Mouse (Mus musculus): ENCODE results near the gene Enox1.

Gene Enox1

DNA sequence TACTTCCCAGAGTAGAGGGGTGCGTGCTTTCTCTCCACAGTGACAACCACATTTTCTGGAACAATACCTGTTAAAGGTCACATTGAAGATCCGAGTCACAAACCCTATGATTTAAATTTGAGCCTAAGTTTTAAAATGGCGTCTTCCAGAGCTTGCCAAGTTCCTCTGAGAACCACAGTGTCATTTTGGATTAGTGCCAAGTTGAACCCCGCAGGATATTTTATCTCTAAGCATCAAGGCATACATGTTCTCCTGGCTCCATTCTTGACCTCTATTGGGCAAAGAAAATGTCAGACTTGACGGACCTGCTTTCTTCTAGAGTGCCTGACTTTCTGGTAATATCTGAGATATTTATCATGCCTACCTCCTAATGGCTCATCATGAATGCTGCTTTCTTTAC is 282.9 kb downstream of the Enox1 start:
- in situ Hi-C loops (cut with MboI; ENCODE audit: low sequenced_read_pairs): no loop called here

GRCm38 (mm10) chr14:77440805-77441204 is 284.2 kb downstream of the Enox1 start:
- in situ Hi-C loops (cut with MboI; ENCODE audit: low sequenced_read_pairs): no loop called here

DNA sequence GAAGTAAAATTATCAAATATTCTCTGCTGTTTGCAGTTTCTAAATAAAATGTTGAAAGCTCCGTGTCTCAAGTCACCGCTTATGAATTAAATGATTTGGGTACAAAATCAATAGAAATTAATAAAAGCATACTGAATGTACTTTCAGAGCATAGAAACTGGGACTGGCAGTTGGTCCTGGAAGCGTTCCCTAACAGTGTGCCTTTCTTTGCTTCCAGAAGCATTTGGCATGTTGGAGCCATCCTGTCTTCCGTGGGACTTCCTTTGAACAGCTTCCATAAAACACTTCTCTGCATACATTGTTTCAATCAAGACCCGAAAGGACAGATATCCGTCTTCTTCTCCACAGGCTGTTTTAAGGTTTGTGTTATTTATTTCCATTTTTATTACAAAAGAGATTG is 285.0 kb downstream of the Enox1 start:
- in situ Hi-C loops (cut with MboI; ENCODE audit: low sequenced_read_pairs): no loop called here

DNA sequence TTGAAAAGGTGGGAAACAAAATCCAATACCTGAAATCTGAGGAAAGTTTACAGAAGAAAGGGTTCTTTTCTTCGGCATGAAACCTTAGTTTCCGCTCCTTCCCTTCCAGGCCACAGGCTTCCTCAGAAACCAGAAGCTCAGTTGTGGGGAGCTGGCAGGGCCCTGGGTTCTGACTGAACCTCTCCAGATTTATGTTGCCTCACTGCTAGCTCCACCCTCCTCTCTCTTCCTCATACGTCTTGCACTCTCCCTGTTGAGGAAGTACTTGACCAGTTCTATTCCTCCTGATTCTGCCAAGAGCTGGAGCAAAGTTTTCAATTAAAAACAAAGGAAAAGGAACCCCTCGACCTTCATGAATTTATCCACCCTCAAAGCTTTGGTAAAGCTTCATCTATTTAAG is 291.4 kb downstream of the Enox1 start:
- in situ Hi-C loops (cut with MboI; ENCODE audit: low sequenced_read_pairs): no loop called here

GRCm38 (mm10) chr14:77451916-77452315 is 295.4 kb downstream of the Enox1 start:
- in situ Hi-C loops (cut with MboI; ENCODE audit: low sequenced_read_pairs): no loop called here

- in situ Hi-C loops (cut with MboI; ENCODE audit: low sequenced_read_pairs): no loop called here
These were observed 299.5 kb downstream of the Enox1 start for GRCm38 (mm10) chr14:77456066-77456465.

DNA sequence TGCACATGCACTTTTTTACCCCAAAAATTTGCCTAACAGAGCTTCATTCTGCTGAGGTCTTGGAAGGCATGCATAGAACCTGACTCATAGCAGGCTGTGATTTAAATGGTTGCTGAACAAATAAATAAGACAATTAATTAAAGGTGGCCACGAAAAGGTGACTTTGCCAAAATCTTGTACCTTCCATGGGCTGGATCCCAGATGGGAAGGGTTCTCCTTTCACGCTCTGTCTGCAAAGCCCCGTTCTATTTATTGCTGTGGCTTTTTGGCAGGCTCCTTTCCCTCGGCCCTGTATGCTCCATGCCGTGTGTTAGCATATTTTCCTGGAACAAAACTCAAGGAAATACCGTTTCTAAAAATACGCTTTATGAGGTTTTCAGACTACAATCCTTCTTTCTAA is 300.3 kb downstream of the Enox1 start:
- in situ Hi-C loops (cut with MboI; ENCODE audit: low sequenced_read_pairs): no loop called here

- in situ Hi-C loops (cut with MboI; ENCODE audit: low sequenced_read_pairs): no loop called here
These were observed 301.7 kb downstream of the Enox1 start for GRCm38 (mm10) chr14:77458217-77458616.

DNA sequence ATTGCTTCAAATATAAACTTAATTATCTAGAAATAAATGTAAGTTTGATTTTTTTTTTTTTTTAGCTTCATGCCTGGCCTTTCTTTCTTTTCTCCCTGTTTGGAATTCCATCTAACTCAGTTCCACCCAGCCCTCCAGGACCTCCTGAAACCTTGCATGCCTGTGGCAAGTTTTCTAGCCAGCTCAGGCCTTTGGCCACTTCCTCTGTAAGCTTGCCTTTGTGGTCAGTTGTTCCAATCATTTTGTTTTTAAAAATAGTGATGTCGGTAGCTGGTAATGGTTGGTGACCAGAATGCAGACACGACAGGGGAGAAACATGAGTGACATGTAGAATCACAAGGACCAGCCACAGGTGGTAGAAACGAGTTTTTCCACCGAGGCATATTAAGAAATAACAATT is 307.4 kb downstream of the Enox1 start:
- in situ Hi-C loops (cut with MboI; ENCODE audit: low sequenced_read_pairs): no loop called here

DNA sequence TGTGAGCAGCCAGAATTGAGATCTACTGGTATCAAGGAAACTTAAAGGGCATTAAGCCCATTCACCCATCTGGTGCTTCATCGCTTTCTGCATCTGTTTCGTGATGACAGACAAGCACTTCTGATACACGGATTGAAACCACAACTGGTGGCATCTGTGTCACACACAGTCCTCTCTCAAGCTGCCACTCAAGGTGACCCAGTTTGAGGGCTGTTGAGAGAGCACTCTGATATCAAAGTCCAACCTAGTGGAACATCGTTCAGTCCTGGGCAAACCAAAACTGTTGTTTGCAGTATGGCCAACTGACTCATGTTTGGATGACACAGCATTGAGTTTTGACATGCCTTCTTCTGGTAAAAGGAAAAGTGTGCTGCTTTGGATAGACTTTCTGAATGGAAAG is 308.2 kb downstream of the Enox1 start:
- in situ Hi-C loops (cut with MboI; ENCODE audit: low sequenced_read_pairs): no loop called here

DNA sequence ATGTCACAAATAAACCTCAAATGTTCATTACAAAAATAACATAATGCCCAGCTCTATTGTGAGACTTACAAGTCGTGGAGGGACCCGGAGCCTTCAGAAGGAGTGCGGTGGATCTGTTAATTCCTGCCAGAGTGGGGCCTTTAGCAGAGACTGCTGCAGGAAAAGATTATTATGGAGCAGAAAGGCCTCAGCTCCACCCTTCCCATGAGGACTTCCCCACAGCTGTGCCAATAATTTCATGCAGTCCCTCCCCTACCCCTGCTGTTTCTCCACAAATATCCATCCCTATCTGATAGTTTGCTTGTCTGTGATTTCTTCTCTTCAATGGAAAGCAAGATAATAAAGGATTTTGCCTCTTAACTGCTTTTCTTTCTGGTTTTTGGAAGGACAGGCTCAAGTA is 314.0 kb downstream of the Enox1 start:
- in situ Hi-C loops (cut with MboI; ENCODE audit: low sequenced_read_pairs): no loop called here

- in situ Hi-C loops (cut with MboI; ENCODE audit: low sequenced_read_pairs): no loop called here
These were observed 316.9 kb downstream of the Enox1 start for GRCm38 (mm10) chr14:77473501-77473900.

DNA sequence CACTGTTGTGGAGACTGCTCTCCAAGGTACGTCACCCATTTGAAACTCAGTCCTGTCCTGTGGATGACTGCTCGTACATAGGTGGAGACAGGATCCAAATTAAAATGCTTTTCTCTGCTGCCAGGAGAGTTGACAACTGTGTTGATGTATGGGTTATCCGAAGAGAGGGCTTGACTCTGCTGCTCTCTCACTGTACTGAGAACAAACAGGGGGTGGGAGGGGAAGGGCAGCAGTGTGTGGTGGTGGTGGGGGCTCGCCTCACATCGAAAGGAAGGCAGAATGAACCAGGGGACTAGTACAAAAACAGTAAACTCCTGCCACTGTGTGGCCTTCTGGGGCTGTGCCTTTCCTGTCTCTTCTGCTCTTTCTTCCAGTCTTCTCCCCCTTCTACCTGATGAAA is 317.5 kb downstream of the Enox1 start:
- in situ Hi-C loops (cut with MboI; ENCODE audit: low sequenced_read_pairs): no loop called here

- in situ Hi-C loops (cut with MboI; ENCODE audit: low sequenced_read_pairs): no loop called here
These were observed 318.7 kb downstream of the Enox1 start for GRCm38 (mm10) chr14:77475134-77475820.

GRCm38 (mm10) chr14:77477704-77478103 is 321.1 kb downstream of the Enox1 start:
- in situ Hi-C loops (cut with MboI; ENCODE audit: low sequenced_read_pairs): no loop called here

- in situ Hi-C loops (cut with MboI; ENCODE audit: low sequenced_read_pairs): no loop called here
These were observed 321.6 kb downstream of the Enox1 start for GRCm38 (mm10) chr14:77478210-77478609.

GRCm38 (mm10) chr14:77478692-77479091 is 322.1 kb downstream of the Enox1 start:
- in situ Hi-C loops (cut with MboI; ENCODE audit: low sequenced_read_pairs): no loop called here

- in situ Hi-C loops (cut with MboI; ENCODE audit: low sequenced_read_pairs): no loop called here
These were observed 326.5 kb downstream of the Enox1 start for GRCm38 (mm10) chr14:77483076-77483475.

DNA sequence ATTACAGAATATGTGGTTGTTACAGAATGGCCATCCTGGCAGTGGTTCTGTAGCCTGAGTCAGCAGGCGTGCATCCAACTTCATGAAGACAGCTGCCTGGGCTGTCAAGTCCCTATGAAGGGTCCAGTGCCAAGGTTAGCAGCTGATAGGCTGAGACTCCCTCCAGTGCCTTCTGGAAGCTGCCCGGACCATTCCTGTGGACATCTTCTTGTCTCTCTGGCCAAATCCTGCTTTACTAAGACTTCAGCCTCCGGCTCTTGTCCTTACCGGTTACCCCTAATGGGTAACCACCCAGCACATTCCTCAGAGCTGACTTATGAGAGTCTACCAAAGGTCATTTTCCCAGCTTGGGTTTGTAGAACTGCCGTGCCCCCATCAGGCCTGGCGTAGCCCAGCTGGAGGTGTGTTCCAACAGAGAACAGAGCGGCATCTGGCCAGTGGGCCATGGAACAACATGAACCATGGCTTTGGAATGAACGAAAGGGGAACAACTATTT is 328.4 kb downstream of the Enox1 start:
- in situ Hi-C loops (cut with MboI; ENCODE audit: low sequenced_read_pairs): no loop called here

DNA sequence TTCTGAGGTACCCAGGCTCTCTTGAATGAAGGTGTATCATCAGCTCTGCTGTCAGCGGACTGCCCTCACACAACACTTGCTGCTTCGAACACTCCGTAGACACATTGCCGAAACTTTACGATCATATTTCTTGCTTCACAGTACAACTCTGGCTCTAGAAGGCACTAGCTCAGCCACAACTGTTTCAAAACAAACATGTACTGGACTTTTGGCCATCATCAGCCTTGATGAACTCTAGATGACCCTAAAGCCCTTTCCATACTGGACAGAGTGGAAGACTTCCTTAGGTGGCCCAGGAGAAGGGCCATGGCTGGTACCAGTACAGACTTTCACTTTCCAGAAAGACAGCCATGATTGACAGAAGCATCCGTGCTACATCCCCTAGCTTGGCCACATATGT is 334.1 kb downstream of the Enox1 start:
- in situ Hi-C loops (cut with MboI; ENCODE audit: low sequenced_read_pairs): no loop called here

GRCm38 (mm10) chr14:77491731-77492130 is 335.2 kb downstream of the Enox1 start:
- in situ Hi-C loops (cut with MboI; ENCODE audit: low sequenced_read_pairs): no loop called here

DNA sequence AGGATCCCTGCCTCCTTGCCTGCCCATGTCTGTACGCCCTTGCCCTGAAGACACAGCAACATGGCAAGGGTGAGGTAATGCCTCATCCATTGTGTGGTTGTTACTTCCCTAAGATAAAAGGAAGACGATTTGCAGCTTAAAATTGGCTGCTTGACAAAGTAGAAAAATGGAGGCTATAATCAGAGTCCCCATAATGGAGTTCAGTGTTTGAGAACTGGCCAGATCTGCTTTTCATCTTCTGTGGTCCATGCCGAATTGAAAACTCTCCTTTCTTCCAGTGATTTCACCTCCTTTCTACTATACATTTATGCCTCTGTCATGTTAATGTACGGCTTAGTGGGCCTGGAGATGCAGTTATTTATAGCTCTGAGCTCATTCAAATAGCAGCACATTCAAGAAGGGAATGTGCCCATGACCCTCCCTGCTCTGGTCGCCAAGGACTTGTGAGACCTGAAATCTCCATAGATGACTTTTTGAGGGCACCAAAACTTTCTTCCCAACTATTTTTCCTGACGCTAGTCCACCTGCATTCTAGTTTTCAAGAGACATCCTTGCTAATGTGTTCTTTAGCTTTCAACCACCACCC is 343.5 kb downstream of the Enox1 start:
- in situ Hi-C loops (cut with MboI; ENCODE audit: low sequenced_read_pairs): no loop called here
